Mouse (Mus musculus): ENCODE results near the gene AI837181. TPM values are rescaled to one million over a fixed set of nuclear protein-coding genes. Genes with fewer than 3 reads are reported as not detected.

Gene AI837181
- polyA plus RNA-seq, 1 experiment: 95.0 TPM

- DNase-seq (ENCODE audit: extremely low spot score in 1 of 2, low spot score in 1 of 2): no peak
These were observed 20.0 kb downstream of the AI837181 start for GRCm38 (mm10) chr19:5444954-5445353.

GRCm38 (mm10) chr19:5445747-5446146 lies 20.8 kb downstream of the AI837181 start:
- no peak for DNase-seq (ENCODE audit: extremely low spot score in 1 of 2, low spot score in 1 of 2)

- peak in 1 of 2 experiments; percentile 78 for DNase-seq (ENCODE audit: extremely low spot score in 1 of 2, low spot score in 1 of 2)
These were observed 22.8 kb downstream of the AI837181 start, which contains the start of gene Fosl1 for GRCm38 (mm10) chr19:5447515-5448353. Gene Fosl1 (plus strand): TSS chr19:5447547.

GRCm38 (mm10) chr19:5448354-5449150 lies 23.6 kb downstream of the AI837181 start:
- no peak for DNase-seq (ENCODE audit: extremely low spot score in 1 of 2, low spot score in 1 of 2)

- no peak for DNase-seq (ENCODE audit: extremely low spot score in 1 of 2, low spot score in 1 of 2)
These were observed 24.7 kb downstream of the AI837181 start for GRCm38 (mm10) chr19:5449673-5450072.

- no peak for DNase-seq (ENCODE audit: extremely low spot score in 1 of 2, low spot score in 1 of 2)
These were observed 26.8 kb downstream of the AI837181 start for GRCm38 (mm10) chr19:5451766-5452165.

- no peak for DNase-seq (ENCODE audit: extremely low spot score in 1 of 2, low spot score in 1 of 2)
These were observed 30.1 kb downstream of the AI837181 start for GRCm38 (mm10) chr19:5455037-5455436.

GRCm38 (mm10) chr19:5455568-5455967 lies 30.6 kb downstream of the AI837181 start:
- DNase-seq (ENCODE audit: extremely low spot score in 1 of 2, low spot score in 1 of 2): no peak

- DNase-seq (ENCODE audit: extremely low spot score in 1 of 2, low spot score in 1 of 2): no peak
These were observed 31.4 kb downstream of the AI837181 start for GRCm38 (mm10) chr19:5456241-5456921.

GRCm38 (mm10) chr19:5456922-5457745 lies 32.2 kb downstream of the AI837181 start:
- DNase-seq (ENCODE audit: extremely low spot score in 1 of 2, low spot score in 1 of 2): peak; percentile 93 to 97

GRCm38 (mm10) chr19:5457746-5458442 lies 33.0 kb downstream of the AI837181 start, which contains the start of gene Ccdc85b:
Gene Ccdc85b (minus strand): TSS chr19:5457894.
- no peak for DNase-seq (ENCODE audit: extremely low spot score in 1 of 2, low spot score in 1 of 2)

- peak in 1 of 2 experiments; percentile 69 for DNase-seq (ENCODE audit: extremely low spot score in 1 of 2, low spot score in 1 of 2)
These were observed 34.1 kb downstream of the AI837181 start for GRCm38 (mm10) chr19:5459019-5459418.

GRCm38 (mm10) chr19:5459896-5460295 lies 35.0 kb downstream of the AI837181 start:
- DNase-seq (ENCODE audit: extremely low spot score in 1 of 2, low spot score in 1 of 2): peak in 1 of 2 experiments; percentile 49

GRCm38 (mm10) chr19:5460465-5460911 lies 35.5 kb downstream of the AI837181 start, which contains the start of gene Fibp:
Gene Fibp (plus strand): TSS chr19:5460615.
- peak; percentile 60 to 91 for DNase-seq (ENCODE audit: extremely low spot score in 1 of 2, low spot score in 1 of 2)

- no peak for DNase-seq (ENCODE audit: extremely low spot score in 1 of 2, low spot score in 1 of 2)
These were observed 36.5 kb downstream of the AI837181 start for GRCm38 (mm10) chr19:5461411-5461810.

- DNase-seq (ENCODE audit: extremely low spot score in 1 of 2, low spot score in 1 of 2): no peak
These were observed 38.3 kb downstream of the AI837181 start for GRCm38 (mm10) chr19:5463212-5463611.

- peak in 1 of 2 experiments; percentile 56 for DNase-seq (ENCODE audit: extremely low spot score in 1 of 2, low spot score in 1 of 2)
These were observed 39.0 kb downstream of the AI837181 start for GRCm38 (mm10) chr19:5463791-5464562.

- DNase-seq (ENCODE audit: extremely low spot score in 1 of 2, low spot score in 1 of 2): no peak
These were observed 40.1 kb downstream of the AI837181 start for GRCm38 (mm10) chr19:5465037-5465436.

Measured in frontal cortex, adult 2 months (tissue).